Mouse (Mus musculus) embryo, embryonic 11.5 days (tissue): ENCODE data around the gene Nploc4.
A peak's percentile ranks its signal among the peaks of the same experiment; 100 is the strongest.
"Not testable (repeated sequence)": the region's sequence is repeated elsewhere in the genome, so short reads cannot be mapped to it uniquely, and the experiment has no call there.

Experiments
- DNase-seq: peaks from one replicate; pipeline ENCODE4 v3.0.0-alpha.2; 2012; ENCODE audit warnings: low read depth, low spot score

Gene Nploc4

GRCm38 (mm10) chr11:120442765-120443280, 5.3 kb upstream of the Nploc4 start:
- no peak for DNase-seq

- no peak for DNase-seq
Measured at GRCm38 (mm10) chr11:120442344-120442743, 4.8 kb upstream of the Nploc4 start, which contains the start of gene Tspan10. TSS of gene Tspan10 (plus strand) at chr11:120442644.

- no peak for DNase-seq
Measured at GRCm38 (mm10) chr11:120437857-120438385, 413 bp upstream of the Nploc4 start.

- DNase-seq: no peak
Measured at GRCm38 (mm10) chr11:120426727-120427126, 10.8 kb downstream of the Nploc4 start.

- DNase-seq: peak; percentile 72
Measured at GRCm38 (mm10) chr11:120423569-120424295, 13.8 kb downstream of the Nploc4 start.

GRCm38 (mm10) chr11:120422651-120423568, 14.6 kb downstream of the Nploc4 start:
- peak; percentile 17 for DNase-seq

GRCm38 (mm10) chr11:120418592-120418991, 18.9 kb downstream of the Nploc4 start:
- no peak for DNase-seq

GRCm38 (mm10) chr11:120417852-120418251, 19.7 kb downstream of the Nploc4 start:
- no peak for DNase-seq

GRCm38 (mm10) chr11:120413621-120414020, 23.9 kb downstream of the Nploc4 start:
- not testable (repeated sequence) for DNase-seq

- no peak for DNase-seq
Measured at GRCm38 (mm10) chr11:120406445-120406844, 31.1 kb downstream of the Nploc4 start.

GRCm38 (mm10) chr11:120405867-120406266, 31.6 kb downstream of the Nploc4 start:
- DNase-seq: no peak

- no peak for DNase-seq
Measured at GRCm38 (mm10) chr11:120404814-120405213, 32.7 kb downstream of the Nploc4 start.

GRCm38 (mm10) chr11:120399319-120399718, 38.2 kb downstream of the Nploc4 start:
- DNase-seq: no peak

GRCm38 (mm10) chr11:120397602-120398001, 39.9 kb downstream of the Nploc4 start:
- no peak for DNase-seq

- no peak for DNase-seq
Measured at GRCm38 (mm10) chr11:120395661-120396060, 41.8 kb downstream of the Nploc4 start.

GRCm38 (mm10) chr11:120388580-120388979, 48.9 kb downstream of the Nploc4 start:
- no peak for DNase-seq

GRCm38 (mm10) chr11:120387157-120387556, 50.4 kb downstream of the Nploc4 start:
- no peak for DNase-seq

GRCm38 (mm10) chr11:120386632-120387031, 50.9 kb downstream of the Nploc4 start:
- no peak for DNase-seq

GRCm38 (mm10) chr11:120382509-120382908, 55.0 kb downstream of the Nploc4 start:
- DNase-seq: no peak

- DNase-seq: no peak
Measured at GRCm38 (mm10) chr11:120381157-120381556, 56.4 kb downstream of the Nploc4 start.

- no peak for DNase-seq
Measured at GRCm38 (mm10) chr11:120380271-120380670, 57.2 kb downstream of the Nploc4 start.
